Mouse (Mus musculus) G1E (cell line): Measurements from ENCODE around the gene Vsig10l. TPM values are rescaled to one million over a fixed set of nuclear protein-coding genes. Genes with fewer than 3 reads are reported as not detected.

Experiments
- ATAC-seq: 2 replicates; pipeline ENCODE4 v1.8.0; 2016; ENCODE audit warnings: mild to moderate bottlenecking; ENCODE audit not compliant: insufficient number of reproducible peaks, poor library complexity, low FRiP score, severe bottlenecking; ENCODE audit errors: extremely low read depth
- DNase-seq: peaks from one replicate; pipeline ENCODE4 v3.0.0; 2012; ENCODE audit warnings: low spot score
- H3K27me3 ChIP-seq: 2 replicates; pipeline ENCODE4 v1.6.1; 2012; ENCODE audit warnings: mild to moderate bottlenecking, low read length, inconsistent platforms; ENCODE audit not compliant: insufficient read depth
- H3K36me3 ChIP-seq: replicated peaks from 2 replicates; pipeline ENCODE3; 2012; ENCODE audit warnings: mild to moderate bottlenecking, inconsistent platforms
- H3K4me1 ChIP-seq: 2 replicates; pipeline ENCODE4 v1.6.1; 2012; ENCODE audit warnings: low read depth, low read length, inconsistent platforms, mixed read lengths; ENCODE audit not compliant: insufficient read depth
- H3K4me3 ChIP-seq: 2 replicates; pipeline ENCODE4 v1.5.1; 2012; ENCODE audit warnings: low read depth, mild to moderate bottlenecking, inconsistent platforms, low read length, moderate library complexity, mixed read lengths
- H3K9me3 ChIP-seq: replicated peaks from 2 replicates; pipeline ENCODE4 v1.6.1; 2012; ENCODE audit warnings: inconsistent platforms
- CTCF ChIP-seq: IDR thresholded peaks from 2 replicates; pipeline ENCODE4 v1.5.1; 2012; ENCODE audit warnings: low read depth, low read length, inconsistent platforms, mixed read lengths
- GATA1 ChIP-seq: IDR thresholded peaks from 2 replicates; pipeline ENCODE4 v1.6.1; 2012; ENCODE audit warnings: borderline replicate concordance, low read length, inconsistent platforms, mixed read lengths
- GATA2 ChIP-seq: IDR thresholded peaks from 2 replicates; pipeline ENCODE4 v1.6.1; 2012; ENCODE audit warnings: low read depth, low read length, inconsistent platforms, borderline replicate concordance
- POLR2AphosphoS5 ChIP-seq: IDR thresholded peaks from 2 replicates; pipeline ENCODE4 v1.6.1; 2012; ENCODE audit warnings: low read depth, low read length, inconsistent platforms; ENCODE audit not compliant: insufficient replicate concordance
- TAL1 ChIP-seq: conservative IDR thresholded peaks from 2 replicates; pipeline ENCODE4 v1.6.1; 2012; ENCODE audit warnings: low read depth, low read length, inconsistent platforms, mixed read lengths
- polyA plus RNA-seq: library from polyadenylated mRNA; stranded (reverse); fragments of >175 nt; gene quantifications from 2 replicates; pipeline ENCODE4 v1.2.3, GENCODE M21; 2012
- total RNA-seq, 2 experiments: library from RNA; stranded (forward) in 1 of 2; stranded (reverse) in 1 of 2; fragments of 200-1000 nt in 1 of 2; fragments of >200 nt in 1 of 2; fragmentation: Nextera tagmentation in 1 of 2; gene quantifications; 2 replicates each; pipeline ENCODE4 v1.2.3; 2014 to 2017

Vsig10l gene
- total and polyA plus RNA-seq, 3 experiments = 0.33 to 0.44 TPM; not detected in 1

DNA sequence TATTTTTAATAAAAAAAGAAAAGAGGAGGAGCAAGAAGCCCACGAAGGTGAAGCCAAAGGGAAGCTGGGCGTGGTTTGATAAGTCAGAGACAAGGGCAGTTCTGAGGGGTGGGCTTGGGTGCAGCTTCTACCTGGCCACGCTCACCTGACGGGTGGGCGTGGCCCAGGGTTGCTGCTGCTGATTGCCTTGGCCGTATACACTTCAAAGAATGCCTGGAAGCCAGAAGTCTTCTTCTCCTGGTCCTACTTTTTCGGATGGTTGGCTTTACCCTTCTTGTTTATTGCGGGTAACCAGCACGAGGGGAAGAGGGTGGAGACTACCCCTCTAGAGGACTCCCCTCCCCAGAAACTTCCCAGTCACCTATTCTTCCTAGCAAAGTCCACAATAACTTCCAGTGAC, 20.3 kb upstream of the Vsig10l start:
- Histone ChIP-seq H3K4me1 (peaks cover 50% of the 10 kb centered on the region), H3K4me3 (peak overlapping the region; percentile 75), H3K36me3 (peaks cover 24% of the 10 kb centered on the region), H3K9me3 (no peaks in the 10 kb centered on the region), H3K27me3 (peaks cover 20% of the 10 kb centered on the region)
- DNase-seq (no peak), ATAC-seq (no peak)
- TF ChIP-seq TAL1 = no peak
- TF ChIP-seq GATA1 = no peak
- TF ChIP-seq GATA2 = no peak
- TF ChIP-seq POLR2AphosphoS5 = no peak
- TF ChIP-seq CTCF = no peak

DNA sequence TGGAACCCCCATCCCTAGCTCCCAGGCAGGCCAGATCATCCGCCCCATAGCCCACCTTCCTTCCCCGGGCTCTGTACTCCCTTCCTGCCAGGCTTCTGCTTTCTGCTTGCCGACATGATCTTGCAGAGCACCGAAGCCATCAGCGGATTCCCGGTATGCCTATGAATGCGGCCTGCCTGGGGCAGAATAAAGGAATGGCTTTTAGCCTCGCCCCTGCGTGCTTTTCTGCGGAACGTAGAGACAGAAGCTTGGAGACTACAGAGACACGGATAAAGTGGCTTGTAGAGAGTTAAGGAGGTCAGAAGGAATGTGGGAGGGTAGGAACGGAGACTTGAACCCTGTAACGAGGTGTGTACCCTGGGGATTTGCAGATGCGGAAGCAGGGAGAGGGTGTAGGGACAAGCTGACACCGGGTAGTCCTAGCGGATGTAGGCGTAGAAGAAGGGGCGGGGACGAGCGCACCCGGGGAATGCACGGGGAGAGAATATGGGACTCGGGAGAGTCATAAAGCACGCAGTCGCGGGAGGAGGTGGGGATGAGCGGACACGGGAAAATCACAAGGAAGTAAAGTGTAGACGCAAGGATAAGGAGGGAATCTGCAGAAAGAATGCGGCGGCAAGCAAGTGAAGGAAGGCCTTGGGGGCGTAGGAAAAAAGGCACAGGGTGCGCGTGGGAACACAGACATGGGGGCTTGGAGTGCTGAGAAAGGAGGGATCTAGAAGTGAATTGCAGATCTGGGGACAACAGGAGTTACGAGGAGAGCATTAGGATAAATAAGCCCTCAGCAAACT, 19.6 kb upstream of the Vsig10l start:
- peak overlapping the region; percentile 75 for H3K4me3 ChIP-seq
- ATAC-seq = peak; percentile 86
- no peak for TF ChIP-seq GATA1
- TF ChIP-seq POLR2AphosphoS5 = peak; percentile 37; the same call in 1 of the 2 replicates
- H3K9me3 ChIP-seq = no peaks in the 10 kb centered on the region
- H3K27me3 ChIP-seq = peaks cover 15% of the 10 kb centered on the region
- peaks cover 31% of the 10 kb centered on the region for H3K36me3 ChIP-seq
- H3K4me1 ChIP-seq = peaks cover 57% of the 10 kb centered on the region
- peak; percentile 78 for DNase-seq

DNA sequence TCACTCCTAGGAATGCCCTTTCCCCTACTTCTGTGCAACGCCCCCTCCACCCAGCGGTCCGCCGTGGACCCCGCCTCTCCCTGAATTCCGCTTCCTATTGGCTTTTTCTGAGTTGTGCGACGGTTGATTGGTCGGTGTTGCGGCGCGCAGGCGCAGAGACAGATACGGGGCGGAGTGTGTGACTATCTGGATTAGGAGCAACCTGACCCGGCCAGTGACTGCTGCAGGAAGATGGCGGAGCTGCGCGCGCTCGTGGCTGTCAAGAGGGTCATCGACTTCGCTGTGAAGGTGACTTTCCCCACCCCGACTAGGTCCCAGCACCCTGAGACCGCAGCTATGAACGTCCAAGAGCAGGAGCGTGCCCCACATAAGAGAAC, 19.0 kb upstream of the Vsig10l start, which contains the start of the genes Etfb and Gm45233:
Gene Etfb (plus strand): TSS at position 167 of the 377 bp plus-strand sequence.
Gene Gm45233 (plus strand): TSS at position 212 of the 377 bp plus-strand sequence.
- Histone ChIP-seq H3K9me3 (no peaks in the 10 kb centered on the region), H3K4me1 (peaks cover 60% of the 10 kb centered on the region), H3K27me3 (peaks cover 11% of the 10 kb centered on the region), H3K36me3 (peaks cover 36% of the 10 kb centered on the region), H3K4me3 (peak within 1 kb of the TSS; percentile 75)
- no peak for TF ChIP-seq GATA2
- TF ChIP-seq GATA1 = no peak
- no peak for TF ChIP-seq CTCF
- no peak for TF ChIP-seq TAL1
- TF ChIP-seq POLR2AphosphoS5 = no peak
- DNase-seq = peak; percentile 91
- peak; percentile 89 for ATAC-seq

DNA sequence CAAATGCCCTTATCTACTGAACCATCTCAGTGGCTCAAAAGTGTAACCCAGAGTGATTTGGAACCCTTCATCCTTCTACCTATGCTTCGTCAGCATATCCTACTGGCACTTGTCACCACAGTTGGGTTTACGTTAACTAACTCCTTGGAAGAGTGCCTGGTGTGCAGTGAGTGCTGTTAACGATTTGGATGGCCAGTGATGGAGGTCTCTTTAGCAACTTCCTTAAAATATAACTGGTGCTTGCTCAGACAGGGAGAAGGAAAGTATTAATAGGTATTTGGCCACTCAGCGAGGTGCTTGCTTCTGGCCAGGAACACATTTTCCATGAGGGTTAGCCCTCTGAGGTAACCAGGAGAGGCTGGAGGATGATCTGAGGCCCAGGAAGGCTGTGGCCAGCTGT, 15.2 kb upstream of the Vsig10l start:
- no peak for TF ChIP-seq POLR2AphosphoS5
- TF ChIP-seq TAL1 = no peak
- TF ChIP-seq GATA2 = no peak; the same call in 1 of the 2 replicates
- TF ChIP-seq GATA1 = no peak
- TF ChIP-seq CTCF = no peak
- Histone ChIP-seq H3K9me3 (no peaks in the 10 kb centered on the region), H3K36me3 (peaks cover 68% of the 10 kb centered on the region), H3K4me3 (no peak overlapping the region), H3K27me3 (no peaks in the 10 kb centered on the region), H3K4me1 (peaks cover 63% of the 10 kb centered on the region)
- no peak for DNase-seq
- no peak for ATAC-seq

DNA sequence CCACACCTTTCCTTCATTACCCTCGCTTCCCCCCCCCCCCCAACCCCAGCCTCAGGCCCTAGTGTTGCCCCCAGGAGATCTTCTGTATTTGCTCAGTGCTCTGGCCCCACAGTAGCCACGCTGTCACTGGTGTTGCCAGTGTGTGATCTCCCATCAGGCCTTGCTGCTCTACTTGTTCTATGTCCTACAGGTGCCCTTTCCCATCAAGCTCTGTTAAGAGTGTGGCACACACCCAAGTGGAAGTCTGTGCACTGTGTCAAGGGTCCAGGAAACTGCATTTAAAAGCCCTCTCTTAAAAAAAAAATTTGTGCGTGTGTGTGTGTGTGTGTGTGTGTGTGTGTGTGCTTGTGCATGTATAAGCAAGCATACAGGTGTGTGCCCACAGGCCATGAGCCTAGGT, 14.7 kb upstream of the Vsig10l start:
- ATAC-seq (no peak), DNase-seq (no peak)
- TF ChIP-seq CTCF = no peak
- peaks cover 63% of the 10 kb centered on the region for H3K4me1 ChIP-seq
- H3K9me3 ChIP-seq = no peaks in the 10 kb centered on the region
- no peaks in the 10 kb centered on the region for H3K27me3 ChIP-seq
- H3K4me3 ChIP-seq = no peak overlapping the region
- H3K36me3 ChIP-seq = peaks cover 73% of the 10 kb centered on the region

DNA sequence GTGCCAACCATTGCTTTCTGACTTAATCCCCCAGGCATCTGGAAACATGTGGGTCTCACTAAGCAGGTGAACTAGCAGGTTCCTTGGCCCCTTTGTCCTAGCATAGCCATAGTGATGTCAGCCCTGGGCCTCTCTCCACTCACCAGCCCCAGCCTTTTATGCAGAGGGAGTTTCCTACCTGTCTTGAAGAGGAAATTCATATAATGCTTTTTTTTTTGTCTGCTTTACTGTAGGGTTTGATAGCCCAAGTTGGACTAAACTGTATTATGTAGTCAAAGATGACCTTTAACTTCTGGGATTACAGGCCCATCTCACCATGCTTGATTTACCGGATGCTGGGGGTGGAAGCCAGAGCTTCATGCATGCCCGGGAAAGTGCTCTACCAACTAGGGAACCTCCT, 13.1 kb upstream of the Vsig10l start:
- Histone ChIP-seq H3K27me3 (no peaks in the 10 kb centered on the region), H3K9me3 (no peaks in the 10 kb centered on the region), H3K36me3 (peaks cover 88% of the 10 kb centered on the region), H3K4me1 (peaks cover 58% of the 10 kb centered on the region), H3K4me3 (no peak overlapping the region)
- ATAC-seq (no peak), DNase-seq (no peak)
- TF ChIP-seq POLR2AphosphoS5 (no peak), TAL1 (no peak), CTCF (no peak), GATA2 (no peak), GATA1 (no peak)
